Mouse (Mus musculus) liver, adult 2 months (tissue): ENCODE data around the gene Tmem230.

Experiments
- CTCF ChIP-seq: fragments of 200-500 bp; IDR thresholded peaks from 2 replicates; pipeline ENCODE4 v1.5.1; 2011; ENCODE audit warnings: low read depth, low read length, control low read depth
- POLR2A ChIP-seq: fragments of 200-500 bp; IDR thresholded peaks from 2 replicates; pipeline ENCODE4 v1.6.1; 2011; ENCODE audit warnings: low read length, control low read depth; ENCODE audit not compliant: insufficient read depth; ENCODE audit errors: extremely low read depth

DNA sequence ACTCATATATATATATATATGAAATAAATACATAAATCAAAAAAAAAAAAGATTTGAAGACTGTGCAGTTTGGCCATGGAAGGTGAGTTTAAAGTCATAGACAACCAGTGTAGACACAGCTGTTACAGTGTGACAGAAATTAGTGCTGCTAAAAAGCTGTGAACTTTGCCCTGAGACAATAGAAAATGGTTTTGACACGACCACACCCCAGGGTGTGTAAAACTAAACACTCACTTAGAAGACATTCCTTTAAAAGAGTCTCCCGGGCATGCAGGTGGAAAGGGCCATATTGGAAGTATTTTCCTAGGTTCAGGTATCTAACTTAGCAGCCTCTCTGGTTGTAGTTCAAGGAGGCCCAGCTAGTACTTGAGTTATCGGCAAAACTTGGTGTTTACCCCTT is 44.4 kb downstream of the Tmem230 start:
- TF ChIP-seq POLR2A = no peak
- TF ChIP-seq CTCF = no peak
